Comparison of ENCODE assay signal across 8 mouse cellular contexts in genomic region chr11:50131801-50132201, GRCm38 (mm10). TPM values are rescaled to one million over a fixed set of nuclear protein-coding genes. Genes with fewer than 3 reads are reported as not detected.
DNase-seq lines count a peak whose midpoint lies in the region; ATAC-seq lines count a peak whose summit lies in the region.

No protein-coding gene starts in this region.

- WGBS in heart, embryonic 14.5 days: 11% methylated on average over 10 of the region's 10 CpGs
- 11% methylated on average over 10 of the region's 10 CpGs for WGBS in embryonic facial prominence, embryonic 15.5 days
- WGBS in limb, embryonic 10.5 days: 35% methylated on average over 10 of the region's 10 CpGs
- 15% methylated on average over 10 of the region's 10 CpGs for WGBS in neural tube, embryonic 14.5 days

- H3K9me3 ChIP-seq in heart, embryonic 14.5 days (ENCODE audit: control insufficient read depth, low read length): no peaks in the 10 kb centered on the region
- no peaks in the 10 kb centered on the region for H3K9me3 ChIP-seq in embryonic facial prominence, embryonic 15.5 days (replicated peaks)
- no peaks in the 10 kb centered on the region for H3K9me3 ChIP-seq in limb, embryonic 10.5 days (replicated peaks)
- no peaks in the 10 kb centered on the region for H3K9me3 ChIP-seq in neural tube, embryonic 14.5 days (ENCODE audit: control insufficient read depth, low read length)

- peak overlapping the region; percentile 74 to 80 for H3K4me3 ChIP-seq in heart, embryonic 14.5 days (ENCODE audit: control insufficient read depth in 1 of 2, insufficient read depth in 1 of 2, low read depth in 1 of 2, low read length in 2 of 2)
- peak overlapping the region; percentile 88 for H3K4me3 ChIP-seq in embryonic facial prominence, embryonic 15.5 days (replicated peaks)
- H3K4me3 ChIP-seq in limb, embryonic 10.5 days: peak overlapping the region; percentile 94
- H3K4me3 ChIP-seq in neural tube, embryonic 14.5 days (ENCODE audit: low read depth, low read length): peak overlapping the region; percentile 87

- H3K4me1 ChIP-seq in heart, embryonic 14.5 days (ENCODE audit: control insufficient read depth in 2 of 2, insufficient read depth in 2 of 2, low read length in 2 of 2): peaks cover 11 to 14% of the 10 kb centered on the region in 2 experiments
- H3K4me1 ChIP-seq in embryonic facial prominence, embryonic 15.5 days: peaks cover 22% of the 10 kb centered on the region
- peaks cover 23% of the 10 kb centered on the region for H3K4me1 ChIP-seq in limb, embryonic 10.5 days
- peaks cover 10% of the 10 kb centered on the region for H3K4me1 ChIP-seq in neural tube, embryonic 14.5 days (ENCODE audit: control insufficient read depth, insufficient read depth, low read length)

- DNase-seq in heart, adult 8-10 months (ENCODE audit: low spot score): no peak
- peak; percentile 13 for DNase-seq in ES-CJ7 (ENCODE audit: low read depth, low spot score)
- peak; percentile 50 for DNase-seq in limb, embryonic 10.5 days (ENCODE audit: low spot score)
- no peak for DNase-seq in left cerebral cortex, postnatal 4 days
- DNase-seq in layer of hippocampus, adult 11-12 months (ENCODE audit: low spot score): no peak

- H3K9ac ChIP-seq in heart, embryonic 14.5 days (ENCODE audit: low read length): peak overlapping the region; percentile 96
- H3K9ac ChIP-seq in embryonic facial prominence, embryonic 15.5 days: peak overlapping the region; percentile 99
- H3K9ac ChIP-seq in neural tube, embryonic 14.5 days (replicated peaks; ENCODE audit: low read depth, low read length): peak overlapping the region; percentile 99

- peak overlapping the region; percentile 90 for H3K4me2 ChIP-seq in heart, embryonic 14.5 days (ENCODE audit: low read length)
- H3K4me2 ChIP-seq in embryonic facial prominence, embryonic 15.5 days (replicated peaks): peak overlapping the region; percentile 93
- H3K4me2 ChIP-seq in neural tube, embryonic 14.5 days (ENCODE audit: low read depth, low read length): peak overlapping the region; percentile 69

- no peaks in the 10 kb centered on the region for H3K27me3 ChIP-seq in heart, embryonic 14.5 days (ENCODE audit: control insufficient read depth, insufficient read depth, low read length)
- no peaks in the 10 kb centered on the region for H3K27me3 ChIP-seq in embryonic facial prominence, embryonic 15.5 days
- no peaks in the 10 kb centered on the region for H3K27me3 ChIP-seq in limb, embryonic 10.5 days (ENCODE audit: low read depth, poor library complexity, severe bottlenecking)
- H3K27me3 ChIP-seq in neural tube, embryonic 14.5 days (ENCODE audit: control insufficient read depth, insufficient read depth, low read length): no peaks in the 10 kb centered on the region

- peaks cover 18% of the 10 kb centered on the region for H3K36me3 ChIP-seq in heart, embryonic 14.5 days (ENCODE audit: control insufficient read depth, insufficient read depth, low read length)
- peaks cover 18% of the 10 kb centered on the region for H3K36me3 ChIP-seq in embryonic facial prominence, embryonic 15.5 days
- H3K36me3 ChIP-seq in limb, embryonic 10.5 days: peaks cover 24% of the 10 kb centered on the region
- H3K36me3 ChIP-seq in neural tube, embryonic 14.5 days (ENCODE audit: control insufficient read depth, insufficient read depth, low read length): no peaks in the 10 kb centered on the region; the same call in 1 of the 2 replicates

- peak overlapping the region; percentile 57 to 92; a peak in 3 of 4 replicates for H3K27ac ChIP-seq in heart, embryonic 14.5 days (replicated peaks in 1 of 2; ENCODE audit: control insufficient read depth in 1 of 2, insufficient read depth in 1 of 2, low read depth in 2 of 2, low read length in 2 of 2)
- peak overlapping the region; percentile 87 for H3K27ac ChIP-seq in embryonic facial prominence, embryonic 15.5 days (replicated peaks)
- H3K27ac ChIP-seq in limb, embryonic 10.5 days: peak overlapping the region; percentile 98
- peak overlapping the region; percentile 91 for H3K27ac ChIP-seq in neural tube, embryonic 14.5 days (ENCODE audit: low read depth, low read length)

- ATAC-seq in heart, embryonic 14.5 days (ENCODE audit: insufficient number of reproducible peaks, insufficient read depth, low FRiP score, low read depth): no peak
- no peak for ATAC-seq in embryonic facial prominence, embryonic 15.5 days (ENCODE audit: insufficient number of reproducible peaks, low FRiP score, low TSS enrichment, low read depth)
- ATAC-seq in neural tube, embryonic 14.5 days (ENCODE audit: low read depth): 0 out of 2 replicates have a peak, but pooled peaks have one; percentile 6

- intact Hi-C loops in left cerebral cortex, postnatal 4 days (cut with DNase I): loop anchor here (2.0 kb wide), 1 partner anchor 145 kb away; no protein-coding TSS in a partner anchor

RNA-seq across cellular contexts. Expression of gene Tbc1d9b, which starts 0.6 kb away (rescaled TPM):
- 27.4 and 28.7 TPM in 2 replicates for polyA plus RNA-seq in heart, embryonic 14.5 days (2014; fragmentation: Nextera tagmentation; extraction: Ambion mirVana)
- total RNA-seq in heart, adult 8-10 months (2022): 10 to 100 TPM; 45.9 to 47.4 (median 46.5) TPM
- polyA plus RNA-seq in embryonic facial prominence, embryonic 15.5 days (2015; fragmentation: Nextera tagmentation; extraction: Ambion mirVana): 46.6 TPM in 2 replicates
- polyA plus RNA-seq in limb, embryonic 10.5 days (2016; fragmentation: Nextera tagmentation; extraction: Ambion mirVana): 31.6 and 42.2 TPM in 2 replicates
- 30.3 and 42.5 TPM in 2 replicates for polyA plus RNA-seq in neural tube, embryonic 14.5 days (2014; fragmentation: Nextera tagmentation; extraction: Ambion mirVana)
- total RNA-seq in left cerebral cortex, postnatal 4 days (2021): 10 to 100 TPM; 47.1 to 56.9 TPM

RNA-seq across cellular contexts. Expression of gene Mrnip, which starts 42.4 kb away (rescaled TPM):
- polyA plus RNA-seq in heart, embryonic 14.5 days (2014; fragmentation: Nextera tagmentation; extraction: Ambion mirVana): 10.9 and 13.1 TPM in 2 replicates
- total RNA-seq in heart, adult 8-10 months (2022): 1 to 10 TPM; 1.6 to 3.5 (median 2.7) TPM
- polyA plus RNA-seq in embryonic facial prominence, embryonic 15.5 days (2015; fragmentation: Nextera tagmentation; extraction: Ambion mirVana): 19.3 and 19.7 TPM in 2 replicates
- 30.2 and 34.1 TPM in 2 replicates for polyA plus RNA-seq in limb, embryonic 10.5 days (2016; fragmentation: Nextera tagmentation; extraction: Ambion mirVana)
- polyA plus RNA-seq in neural tube, embryonic 14.5 days (2014; fragmentation: Nextera tagmentation; extraction: Ambion mirVana): 38.1 and 48.3 TPM in 2 replicates
- total RNA-seq in left cerebral cortex, postnatal 4 days (2021): 10 to 100 TPM; 19.1 to 20.3 TPM

Comparison
In these comparisons a context has a peak if more than half of its experiments do, and no peak if none do; other contexts are left out.
1. DNase-seq: peak in ES-CJ7 (single experiment) and limb, embryonic 10.5 days (single experiment); none in heart, adult 8-10 months (single experiment), left cerebral cortex, postnatal 4 days (single experiment) and layer of hippocampus, adult 11-12 months (single experiment).
2. Peak in every context shown above with its lines, with median percentiles within 50 percentile points of each other: H3K27ac ChIP-seq, H3K4me2 ChIP-seq, H3K4me3 ChIP-seq and H3K9ac ChIP-seq.